Mouse (Mus musculus) heart, postnatal 25 days (tissue): ENCODE measurements at regions not wholly inside any gene's neighbourhood (a gene's known extent, or its start where the extent isn't known, plus 50 kb on each side); places are given as distances from the start of the nearest gene placed in this dataset.

Experiments used
- DNase-seq: peaks from one replicate; pipeline ENCODE4 v3.0.0; 2022; ENCODE audit warnings: low spot score
- intact Hi-C: fragments of 180-260 bp; cut with DNase I; formaldehyde crosslinking; loops from one replicate; pipeline ENCODE4 v1.15.1; 2025

GRCm38 (mm10) chr12:73491370-73491769 is 54.8 kb downstream of the Tmem30b start:
- DNase-seq, result no peak
- intact Hi-C loops, result no loop called here

GRCm38 (mm10) chr12:73482858-73483257 is 63.3 kb downstream of the Tmem30b start:
- DNase-seq, result no peak
- intact Hi-C loops, result no loop called here

GRCm38 (mm10) chr12:73482275-73482674 is 63.9 kb downstream of the Tmem30b start:
- no peak for DNase-seq
- intact Hi-C loops, result no loop called here

- no peak for DNase-seq
- intact Hi-C loops, result no loop called here
Observed at GRCm38 (mm10) chr12:73481705-73482104, 64.5 kb downstream of the Tmem30b start.

- no peak for DNase-seq
- intact Hi-C loops, result no loop called here
Observed at GRCm38 (mm10) chr12:73481165-73481564, 65.0 kb downstream of the Tmem30b start.

GRCm38 (mm10) chr12:73480610-73480971 is 65.6 kb downstream of the Tmem30b start:
- intact Hi-C loops, result no loop called here
- no peak for DNase-seq

GRCm38 (mm10) chr12:73479932-73480609 is 66.1 kb downstream of the Tmem30b start:
- intact Hi-C loops, result no loop called here
- DNase-seq, result no peak

- no peak for DNase-seq
Observed at GRCm38 (mm10) chr12:73478641-73479040, 67.6 kb downstream of the Tmem30b start.

GRCm38 (mm10) chr12:73476421-73476858 is 69.8 kb downstream of the Tmem30b start:
- DNase-seq, result no peak
- intact Hi-C loops, result no loop called here

More at GRCm38 (mm10) chr12:73478641-73479040, 67.6 kb downstream of the Tmem30b start:
- intact Hi-C loops, result no loop called here

GRCm38 (mm10) chr12:73475774-73476173 is 70.4 kb downstream of the Tmem30b start:
- DNase-seq, result no peak
- intact Hi-C loops, result no loop called here

GRCm38 (mm10) chr12:73475020-73475419 is 71.2 kb downstream of the Tmem30b start:
- DNase-seq, result no peak
- intact Hi-C loops, result no loop called here

GRCm38 (mm10) chr12:73473111-73473510 is 73.1 kb downstream of the Tmem30b start:
- intact Hi-C loops, result no loop called here
- DNase-seq, result no peak

- no peak for DNase-seq
- intact Hi-C loops, result no loop called here
Observed at GRCm38 (mm10) chr12:73471966-73472365, 74.2 kb downstream of the Tmem30b start.

GRCm38 (mm10) chr12:73466484-73466883 is 79.7 kb downstream of the Tmem30b start:
- DNase-seq, result no peak
- intact Hi-C loops, result no loop called here

GRCm38 (mm10) chr12:73465975-73466374 is 80.2 kb downstream of the Tmem30b start:
- DNase-seq, result no peak
- intact Hi-C loops, result no loop called here

GRCm38 (mm10) chr12:73464311-73464710 is 81.9 kb downstream of the Tmem30b start:
- intact Hi-C loops, result no loop called here
- DNase-seq, result no peak

GRCm38 (mm10) chr12:73462091-73462490 is 84.1 kb downstream of the Tmem30b start:
- peak; percentile 68 for DNase-seq
- intact Hi-C loops, result no loop called here

- intact Hi-C loops, result no loop called here
- DNase-seq, result no peak
Observed at GRCm38 (mm10) chr12:73460291-73460761, 85.9 kb downstream of the Tmem30b start.

GRCm38 (mm10) chr12:73451257-73451656 is 94.9 kb downstream of the Tmem30b start:
- intact Hi-C loops, result loop anchor here (2.0 kb wide), 1 partner anchor 428 kb away; no protein-coding TSS in a partner anchor
- DNase-seq, result no peak

GRCm38 (mm10) chr12:73450541-73450940 is 95.7 kb downstream of the Tmem30b start:
- no peak for DNase-seq
- intact Hi-C loops, result loop anchor here (2.0 kb wide), 1 partner anchor 428 kb away; no protein-coding TSS in a partner anchor

- DNase-seq, result no peak
- intact Hi-C loops, result loop anchor here (2.0 to 5.0 kb wide), 2 partner anchors 128 to 427 kb away; no protein-coding TSS in a partner anchor
Observed at GRCm38 (mm10) chr12:73449911-73450520, 96.2 kb downstream of the Tmem30b start.
